Mouse (Mus musculus) ES-Bruce4 (cell line): ENCODE measurements around the gene Amfr. TPM values are rescaled to one million over a fixed set of nuclear protein-coding genes. Genes with fewer than 3 reads are reported as not detected.

Source experiments
- H3K27ac ChIP-seq: 2 replicates; pipeline ENCODE4 v1.5.1; 2012; ENCODE audit warnings: low read length, inconsistent platforms; ENCODE audit not compliant: insufficient read depth
- H3K27me3 ChIP-seq: 2 replicates; pipeline ENCODE4 v1.6.1; 2012; ENCODE audit warnings: mild to moderate bottlenecking, low read length, inconsistent platforms; ENCODE audit not compliant: control insufficient read depth, poor library complexity, insufficient read depth, severe bottlenecking
- H3K36me3 ChIP-seq: 2 replicates; pipeline ENCODE4 v1.6.1; 2012; ENCODE audit warnings: inconsistent platforms, mild to moderate bottlenecking, low read length, moderate library complexity; ENCODE audit not compliant: control insufficient read depth, poor library complexity, insufficient read depth, severe bottlenecking
- H3K4me1 ChIP-seq: one replicate; pipeline ENCODE4 v1.8.1; 2011; ENCODE audit warnings: low read length; ENCODE audit not compliant: control insufficient read depth, insufficient read depth
- H3K4me3 ChIP-seq: 2 replicates; pipeline ENCODE4 v1.5.1; 2011; ENCODE audit warnings: low read depth, mild to moderate bottlenecking, low read length
- H3K9ac ChIP-seq: 2 replicates; pipeline ENCODE4 v1.6.1; 2012; ENCODE audit warnings: low read depth, mild to moderate bottlenecking, inconsistent platforms; ENCODE audit not compliant: poor library complexity, severe bottlenecking
- H3K9me3 ChIP-seq: replicated peaks from 2 replicates; pipeline ENCODE4 v1.6.1; 2012; ENCODE audit warnings: mild to moderate bottlenecking, low read length, inconsistent platforms; ENCODE audit not compliant: control insufficient read depth, poor library complexity, insufficient read depth, severe bottlenecking
- CTCF ChIP-seq: IDR thresholded peaks from one replicate; pipeline ENCODE4 v1.8.1; 2011; ENCODE audit warnings: low read depth, low read length
- EP300 ChIP-seq: IDR thresholded peaks from 2 replicates; pipeline ENCODE4 v1.6.1; 2011; ENCODE audit warnings: low read depth, low read length; ENCODE audit not compliant: insufficient read depth
- POLR2A ChIP-seq: IDR thresholded peaks from one replicate; pipeline ENCODE4 v1.8.1; 2011; ENCODE audit warnings: low read length; ENCODE audit not compliant: insufficient read depth
- polyA plus RNA-seq: library from polyadenylated mRNA; stranded (reverse); fragments of >200 nt; gene quantifications from 2 replicates; pipeline ENCODE4 v1.2.4, GENCODE M21; 2011; ENCODE audit warnings: low read depth; ENCODE audit not compliant: missing spikeins, insufficient read depth, insufficient read length

Amfr gene
- polyA plus RNA-seq, 1 experiment: 28.6 TPM

DNA sequence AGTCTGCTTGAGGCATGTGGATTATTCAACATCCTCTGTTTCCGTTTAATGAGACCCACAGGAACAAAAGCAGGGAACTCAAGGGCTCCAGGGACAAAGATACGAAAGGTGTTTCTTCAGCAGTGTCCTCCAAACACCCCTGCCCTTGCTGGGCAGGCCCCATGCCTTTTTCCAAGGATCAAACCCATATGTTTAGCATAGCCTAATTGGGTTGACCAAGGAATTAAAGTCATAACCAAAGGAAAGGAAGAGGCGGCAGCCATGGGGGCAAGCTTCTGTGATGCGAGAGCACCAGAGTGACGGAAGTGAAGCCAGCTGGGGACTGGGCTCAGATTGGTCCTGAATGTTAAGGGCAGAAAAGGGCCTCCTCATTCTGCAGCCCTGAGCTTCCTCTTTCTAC is 40.4 kb downstream of the Amfr start:
- Histone ChIP-seq H3K4me3 (no peak overlapping the region), H3K9ac (no peak overlapping the region), H3K36me3 (peaks cover 3% of the 10 kb centered on the region), H3K4me1 (no peaks in the 10 kb centered on the region), H3K27ac (no peak overlapping the region), H3K27me3 (no peaks in the 10 kb centered on the region), H3K9me3 (no peaks in the 10 kb centered on the region)
- TF ChIP-seq POLR2A (no peak), CTCF (no peak), EP300 (no peak)

DNA sequence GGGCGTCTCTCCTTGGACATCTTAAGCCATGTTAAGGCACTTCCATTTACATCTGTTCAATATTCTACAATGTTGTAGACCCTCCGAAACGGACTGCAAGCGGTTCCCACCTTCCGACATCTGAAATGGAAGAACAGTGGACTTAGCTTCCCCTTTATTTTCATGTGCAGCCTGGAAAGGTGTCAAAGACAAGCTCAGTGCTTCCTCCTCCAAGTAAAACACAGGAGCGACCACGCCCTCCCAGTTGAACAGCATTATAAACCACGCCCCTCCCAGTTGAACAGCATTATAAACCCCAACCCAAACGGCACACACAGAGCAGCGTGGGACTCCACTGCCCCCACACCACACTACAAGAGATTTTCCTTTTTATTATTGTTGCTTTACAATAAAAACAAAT is 41.2 kb downstream of the Amfr start:
- Histone ChIP-seq H3K4me1 (no peaks in the 10 kb centered on the region), H3K9ac (no peak overlapping the region), H3K9me3 (no peaks in the 10 kb centered on the region), H3K36me3 (peaks cover 3% of the 10 kb centered on the region), H3K27ac (no peak overlapping the region), H3K4me3 (no peak overlapping the region), H3K27me3 (no peaks in the 10 kb centered on the region)
- TF ChIP-seq CTCF: no peak
- no peak for TF ChIP-seq EP300
- TF ChIP-seq POLR2A: no peak

DNA sequence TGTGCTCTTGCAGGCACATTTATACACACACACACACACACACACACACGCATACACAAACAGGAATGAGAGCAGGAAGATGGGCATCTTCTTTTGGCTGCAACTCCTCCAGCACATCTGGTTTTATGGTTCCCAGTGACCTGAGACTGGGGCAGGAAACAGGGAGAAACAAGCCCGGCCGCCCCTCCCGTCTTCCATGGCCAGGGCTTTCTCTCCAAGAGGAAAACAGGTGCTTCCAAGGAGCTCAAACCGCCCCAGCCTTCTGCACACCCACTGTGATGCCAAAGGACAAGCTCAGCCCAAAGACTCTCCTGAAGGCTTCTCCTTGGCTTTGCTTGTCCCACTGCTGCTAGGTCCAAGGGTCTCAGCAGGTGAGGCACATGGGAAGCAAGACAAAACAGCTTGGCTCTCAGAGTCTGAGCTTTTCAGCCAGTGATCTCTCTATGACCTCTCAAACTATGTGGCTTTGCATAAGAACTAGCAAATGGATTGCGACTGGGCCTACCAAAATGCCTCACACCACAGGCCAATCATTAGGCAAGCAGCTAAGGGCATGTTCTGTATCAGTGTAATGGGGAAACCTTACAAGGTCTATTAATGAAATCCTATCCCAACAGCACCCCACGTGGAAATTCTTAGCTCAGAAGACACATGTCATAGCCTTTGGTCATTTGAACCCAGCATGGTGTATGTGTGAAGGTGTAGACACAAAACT is 42.9 kb downstream of the Amfr start:
- H3K27me3 ChIP-seq: no peaks in the 10 kb centered on the region
- H3K27ac ChIP-seq: no peak overlapping the region
- TF ChIP-seq CTCF (no peak), EP300 (no peak), POLR2A (no peak)
- H3K4me1 ChIP-seq: no peaks in the 10 kb centered on the region
- no peak overlapping the region for H3K4me3 ChIP-seq
- no peaks in the 10 kb centered on the region for H3K9me3 ChIP-seq
- no peak overlapping the region for H3K9ac ChIP-seq
- no peaks in the 10 kb centered on the region for H3K36me3 ChIP-seq

DNA sequence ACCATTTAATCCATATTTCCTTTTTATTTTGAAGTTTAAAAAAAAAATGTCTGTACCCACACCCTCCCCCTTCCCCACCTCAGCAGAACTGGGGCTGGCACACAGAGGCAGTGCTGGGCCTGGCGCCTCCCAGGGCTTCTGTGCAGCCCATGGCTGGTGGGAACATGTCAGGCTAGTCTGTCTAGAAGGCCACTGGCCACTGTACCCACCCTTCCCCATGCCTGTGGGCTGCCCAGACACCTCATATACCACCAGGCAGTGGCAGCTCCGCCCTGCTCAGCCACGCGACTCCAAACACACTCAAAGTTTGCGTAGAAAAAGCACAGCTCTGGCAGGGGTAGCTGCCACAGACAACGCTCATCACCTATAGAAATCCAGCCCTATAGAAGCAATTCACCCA is 44.3 kb downstream of the Amfr start:
- no peak overlapping the region for H3K4me3 ChIP-seq
- H3K9ac ChIP-seq: no peak overlapping the region
- no peak for TF ChIP-seq CTCF
- no peak for TF ChIP-seq POLR2A
- TF ChIP-seq EP300: no peak
- H3K9me3 ChIP-seq: no peaks in the 10 kb centered on the region
- H3K4me1 ChIP-seq: no peaks in the 10 kb centered on the region
- no peaks in the 10 kb centered on the region for H3K36me3 ChIP-seq
- no peak overlapping the region for H3K27ac ChIP-seq
- no peaks in the 10 kb centered on the region for H3K27me3 ChIP-seq

DNA sequence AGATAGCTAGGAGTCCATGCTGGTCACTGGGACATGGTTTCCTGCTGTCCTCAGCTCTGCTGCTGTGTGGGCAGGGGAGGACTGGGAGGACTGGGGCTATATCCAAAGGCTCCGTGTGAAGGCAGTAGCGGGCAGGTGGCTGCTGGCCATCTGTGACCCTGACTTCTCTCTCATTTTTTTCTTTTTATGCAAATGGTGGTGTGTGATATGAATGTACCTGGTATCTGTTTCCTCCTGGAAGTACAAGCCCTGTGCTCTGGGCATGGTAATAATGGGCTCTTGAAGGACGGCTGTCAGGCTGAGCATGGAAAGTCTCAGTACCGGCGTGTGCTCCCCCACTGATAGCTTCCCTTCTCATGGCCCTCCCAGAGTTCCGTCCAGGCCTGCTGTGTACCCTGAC is 51.7 kb downstream of the Amfr start:
- no peaks in the 10 kb centered on the region for H3K4me1 ChIP-seq
- H3K4me3 ChIP-seq: no peak overlapping the region
- no peaks in the 10 kb centered on the region for H3K36me3 ChIP-seq
- H3K9me3 ChIP-seq: no peaks in the 10 kb centered on the region
- H3K9ac ChIP-seq: no peak overlapping the region
- TF ChIP-seq POLR2A (no peak), CTCF (no peak)
- no peaks in the 10 kb centered on the region for H3K27me3 ChIP-seq
- no peak overlapping the region for H3K27ac ChIP-seq

DNA sequence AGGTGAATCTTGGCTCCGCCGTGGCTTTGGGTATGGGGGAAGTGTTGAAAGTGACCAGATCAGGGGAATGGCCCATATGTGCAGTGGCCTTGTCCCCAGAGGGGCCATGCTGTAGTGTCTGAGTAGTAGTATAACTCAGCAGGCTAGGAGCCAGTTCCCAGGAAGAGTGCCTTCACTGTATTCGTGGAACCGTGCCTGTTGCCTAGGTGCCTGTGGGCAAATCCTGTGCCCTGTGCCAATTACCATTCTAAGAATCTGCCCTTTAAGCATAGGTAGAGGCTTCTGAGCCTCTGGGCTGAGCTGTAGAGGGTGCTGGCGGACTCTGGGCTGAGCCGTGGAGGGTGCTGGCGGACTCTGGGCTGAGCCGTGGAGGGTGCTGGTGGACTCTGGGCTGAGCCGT is 54.2 kb downstream of the Amfr start:
- no peaks in the 10 kb centered on the region for H3K9me3 ChIP-seq
- no peak overlapping the region for H3K27ac ChIP-seq
- H3K4me1 ChIP-seq: no peaks in the 10 kb centered on the region
- no peak for TF ChIP-seq CTCF
- TF ChIP-seq POLR2A: no peak
- TF ChIP-seq EP300: no peak
- H3K36me3 ChIP-seq: no peaks in the 10 kb centered on the region
- H3K9ac ChIP-seq: no peak overlapping the region
- H3K27me3 ChIP-seq: no peaks in the 10 kb centered on the region
- H3K4me3 ChIP-seq: no peak overlapping the region
